Mouse (Mus musculus) CH12F3 (cell line): Measurements from ENCODE around the gene Castor1.
"Not testable (repeated sequence)": the region's sequence is repeated elsewhere in the genome, so short reads cannot be mapped to it uniquely, and the experiment has no call there.

ENCODE experiments used
- in situ Hi-C: fragments of 300-500 bp; cut with MboI; formaldehyde crosslinking; loops from 2 replicates; pipeline ENCODE4 v1.14.3; 2020; ENCODE audit warnings: low sequenced_read_pairs

Gene Castor1

GRCm38 (mm10) chr11:4217914-4218629, at the start of gene Castor1:
Castor1 (plus strand) TSS chr11:4218225.
- in situ Hi-C loops, result no loop called here

GRCm38 (mm10) chr11:4174586-4174985, 43.4 kb upstream of the Castor1 start:
- in situ Hi-C loops, result no loop called here

GRCm38 (mm10) chr11:4177716-4178115, 40.3 kb upstream of the Castor1 start:
- in situ Hi-C loops, result no loop called here

- in situ Hi-C loops, result no loop called here
Measured at GRCm38 (mm10) chr11:4182061-4182460, 36.0 kb upstream of the Castor1 start.

- in situ Hi-C loops, result no loop called here
Measured at GRCm38 (mm10) chr11:4183511-4183910, 34.5 kb upstream of the Castor1 start.

- in situ Hi-C loops, result no loop called here
Measured at GRCm38 (mm10) chr11:4184251-4184952, 33.6 kb upstream of the Castor1 start.

GRCm38 (mm10) chr11:4185480-4185879, 32.5 kb upstream of the Castor1 start:
- in situ Hi-C loops, result not testable (repeated sequence)

GRCm38 (mm10) chr11:4186486-4187317, 31.3 kb upstream of the Castor1 start, which contains the start of gene Tbc1d10a:
Tbc1d10a (plus strand) TSS chr11:4186789.
- in situ Hi-C loops, result no loop called here

GRCm38 (mm10) chr11:4187318-4187700, 30.7 kb upstream of the Castor1 start:
- in situ Hi-C loops, result no loop called here

- in situ Hi-C loops, result no loop called here
Measured at GRCm38 (mm10) chr11:4189182-4189581, 28.8 kb upstream of the Castor1 start.

- in situ Hi-C loops, result no loop called here
Measured at GRCm38 (mm10) chr11:4190677-4191076, 27.3 kb upstream of the Castor1 start.

- in situ Hi-C loops, result no loop called here
Measured at GRCm38 (mm10) chr11:4192757-4193156, 25.3 kb upstream of the Castor1 start.

- in situ Hi-C loops, result no loop called here
Measured at GRCm38 (mm10) chr11:4193420-4193819, 24.6 kb upstream of the Castor1 start.

GRCm38 (mm10) chr11:4195597-4196031, 22.4 kb upstream of the Castor1 start:
- in situ Hi-C loops, result no loop called here

GRCm38 (mm10) chr11:4196636-4197035, 21.4 kb upstream of the Castor1 start:
- in situ Hi-C loops, result no loop called here

GRCm38 (mm10) chr11:4197691-4198090, 20.3 kb upstream of the Castor1 start:
- in situ Hi-C loops, result no loop called here

GRCm38 (mm10) chr11:4201981-4202700, 15.9 kb upstream of the Castor1 start:
- in situ Hi-C loops, result no loop called here

GRCm38 (mm10) chr11:4202995-4203704, 14.9 kb upstream of the Castor1 start:
- in situ Hi-C loops, result no loop called here

GRCm38 (mm10) chr11:4203705-4204074, 14.3 kb upstream of the Castor1 start:
- in situ Hi-C loops, result no loop called here

- in situ Hi-C loops, result loop anchor here (5.0 kb wide), 1 partner anchor 68 kb away; the partner anchor contains the start of gene Rnf215
Measured at GRCm38 (mm10) chr11:4205097-4205655, 12.8 kb upstream of the Castor1 start.
